Mouse (Mus musculus): ENCODE results near the gene Wdr44.
"Not testable (repeated sequence)": the region's sequence is repeated elsewhere in the genome, so short reads cannot be mapped to it uniquely, and the experiment has no call there.

Wdr44 gene

GRCm38 (mm10) chrX:23833784-23834183 lies 140.9 kb downstream of the Wdr44 start:
- not testable (repeated sequence) for DNase-seq (ENCODE audit: low read depth)

- no peak for DNase-seq (ENCODE audit: low read depth)
Measured at GRCm38 (mm10) chrX:23840921-23841320, 148.1 kb downstream of the Wdr44 start.
